8 mouse cellular contexts compared by ENCODE assay signal in genomic region chr2:167586976-167587375, GRCm38 (mm10). TPM values are rescaled to one million over a fixed set of nuclear protein-coding genes. Genes with fewer than 3 reads are reported as not detected.
DNase-seq lines count a peak whose midpoint lies in the region; ATAC-seq and TF ChIP-seq lines count a peak whose summit lies in the region.
"Had no signal": no experiment of that assay in that cellular context is flagged by ENCODE, and none has a peak within 500 bp of the region (broad histone marks: within the 10 kb centered on the region; RNA-seq: fewer than 3 reads in every experiment).

No protein-coding gene starts in this region.

- no peaks in the 10 kb centered on the region for H3K9me3 ChIP-seq in embryonic facial prominence, embryonic 14.5 days (ENCODE audit: control insufficient read depth, low read length)
- H3K9me3 ChIP-seq in liver, embryonic 16.5 days (replicated peaks; ENCODE audit: control insufficient read depth, low read length), result no peaks in the 10 kb centered on the region
- H3K9me3 ChIP-seq in stomach, postnatal 0 days (ENCODE audit: control insufficient read depth, low read length), result no peaks in the 10 kb centered on the region

- no peak for TF ChIP-seq CTCF in stomach, postnatal 0 days (IDR thresholded peaks at IDR 0.05; ENCODE audit: low read depth)

- H3K9ac ChIP-seq in embryonic facial prominence, embryonic 14.5 days (ENCODE audit: low read depth, low read length), result no peak overlapping the region
- H3K9ac ChIP-seq in liver, embryonic 16.5 days (ENCODE audit: low read depth, low read length), result no peak overlapping the region
- no peak overlapping the region for H3K9ac ChIP-seq in stomach, postnatal 0 days (ENCODE audit: low read length)

- no peak for TF ChIP-seq EP300 in stomach, postnatal 0 days (optimal IDR thresholded peaks at IDR 0.05)

- no peak overlapping the region for H3K4me3 ChIP-seq in embryonic facial prominence, embryonic 14.5 days (ENCODE audit: low read depth, low read length)
- no peak overlapping the region for H3K4me3 ChIP-seq in liver, embryonic 16.5 days (ENCODE audit: low read depth, low read length)
- no peak overlapping the region for H3K4me3 ChIP-seq in stomach, postnatal 0 days (ENCODE audit: low read depth, low read length)

- ATAC-seq in embryonic facial prominence, embryonic 14.5 days (ENCODE audit: low read depth), result no peak
- peak; percentile 28; the same call in 1 of the 2 replicates for ATAC-seq in liver, embryonic 16.5 days (ENCODE audit: low read depth)
- peak; percentile 34; the same call in 1 of the 2 replicates for ATAC-seq in stomach, postnatal 0 days (ENCODE audit: low FRiP score, low TSS enrichment)

- H3K27me3 ChIP-seq in embryonic facial prominence, embryonic 14.5 days (replicated peaks; ENCODE audit: control insufficient read depth, insufficient read depth, low read length), result no peaks in the 10 kb centered on the region
- H3K27me3 ChIP-seq in liver, embryonic 16.5 days (ENCODE audit: control insufficient read depth, insufficient read depth, low read depth, low read length), result no peaks in the 10 kb centered on the region
- H3K27me3 ChIP-seq in stomach, postnatal 0 days (ENCODE audit: control insufficient read depth, insufficient read depth, low read length), result no peaks in the 10 kb centered on the region

- WGBS in embryonic facial prominence, embryonic 14.5 days, result 16% methylated on average over 9 of the region's 9 CpGs
- WGBS in liver, embryonic 16.5 days (ENCODE audit: insufficient replicate concordance), result 45% methylated on average over 9 of the region's 9 CpGs
- WGBS in stomach, postnatal 0 days, result 17% methylated on average over 9 of the region's 9 CpGs

- H3K36me3 ChIP-seq in embryonic facial prominence, embryonic 14.5 days (ENCODE audit: control insufficient read depth, insufficient read depth, low read length), result no peaks in the 10 kb centered on the region
- no peaks in the 10 kb centered on the region for H3K36me3 ChIP-seq in liver, embryonic 16.5 days (ENCODE audit: control insufficient read depth, insufficient read depth)
- no peaks in the 10 kb centered on the region for H3K36me3 ChIP-seq in stomach, postnatal 0 days (ENCODE audit: control insufficient read depth, insufficient read depth, low read length)

- DNase-seq in kidney, postnatal 4 days, result peak; percentile 48 to 55
- no peak for DNase-seq in kidney, adult 11 months
- peak; percentile 30 for DNase-seq in embryonic facial prominence, embryonic 14.5 days (ENCODE audit: low spot score)
- DNase-seq in stomach, postnatal 0 days (ENCODE audit: low spot score), result peak; percentile 37
- no peak for DNase-seq in frontal cortex, postnatal 36 days (ENCODE audit: low spot score in 2 of 2)
- DNase-seq in frontal cortex, postnatal 14 days (ENCODE audit: low spot score in 2 of 2), result no peak
- DNase-seq: cerebellum, adult 9-10 months had no signal

- peaks cover 29% of the 10 kb centered on the region for H3K4me1 ChIP-seq in embryonic facial prominence, embryonic 14.5 days (ENCODE audit: control insufficient read depth, insufficient read depth, low read length)
- peaks cover 36% of the 10 kb centered on the region for H3K4me1 ChIP-seq in liver, embryonic 16.5 days (ENCODE audit: control insufficient read depth, low read depth, low read length)
- H3K4me1 ChIP-seq in stomach, postnatal 0 days (replicated peaks; ENCODE audit: control insufficient read depth, insufficient read depth), result 0 out of 2 replicates have a peak, but pooled peaks cover 3% of the 10 kb centered on the region

- no peak overlapping the region for H3K4me2 ChIP-seq in embryonic facial prominence, embryonic 14.5 days (ENCODE audit: low read depth, low read length)
- H3K4me2 ChIP-seq in liver, embryonic 16.5 days (ENCODE audit: low read depth, low read length), result no peak overlapping the region
- H3K4me2 ChIP-seq in stomach, postnatal 0 days (replicated peaks; ENCODE audit: low read depth), result no peak overlapping the region

- 0 out of 2 replicates have a peak overlapping the region, but pooled peaks have one; percentile 7 for H3K27ac ChIP-seq in embryonic facial prominence, embryonic 14.5 days (replicated peaks; ENCODE audit: low read depth, low read length)
- H3K27ac ChIP-seq in liver, embryonic 16.5 days (ENCODE audit: low read length), result no peak overlapping the region
- peak overlapping the region; percentile 70 for H3K27ac ChIP-seq in stomach, postnatal 0 days (replicated peaks)

RNA-seq across cellular contexts. Expression of gene Ube2v1, which starts 44.9 kb away (rescaled TPM):
- polyA plus RNA-seq in embryonic facial prominence, embryonic 14.5 days (2014; fragmentation: Nextera tagmentation; extraction: Ambion mirVana), result 249 and 275 TPM in 2 replicates
- 168 and 175 TPM in 2 replicates for polyA plus RNA-seq in liver, embryonic 16.5 days (2015; fragmentation: Nextera tagmentation; extraction: Ambion mirVana)
- 234 and 253 TPM in 2 replicates for polyA plus RNA-seq in stomach, postnatal 0 days (2015; fragmentation: Nextera tagmentation; extraction: Ambion mirVana)

RNA-seq across cellular contexts. Expression of gene Snai1, which starts 49.0 kb away (rescaled TPM):
- polyA plus RNA-seq in embryonic facial prominence, embryonic 14.5 days (2014; fragmentation: Nextera tagmentation; extraction: Ambion mirVana), result 64.1 and 69.7 TPM in 2 replicates
- polyA plus RNA-seq in liver, embryonic 16.5 days (2015; fragmentation: Nextera tagmentation; extraction: Ambion mirVana), result 1.5 TPM in 2 replicates
- 6.9 and 8.3 TPM in 2 replicates for polyA plus RNA-seq in stomach, postnatal 0 days (2015; fragmentation: Nextera tagmentation; extraction: Ambion mirVana)

Comparison
In these comparisons a context has a peak if more than half of its experiments do, and no peak if none do; other contexts are left out.
1. DNase-seq: peak in kidney, postnatal 4 days (2 of 2), embryonic facial prominence, embryonic 14.5 days (single experiment) and stomach, postnatal 0 days (single experiment); none in kidney, adult 11 months (single experiment), frontal cortex, postnatal 36 days (0 of 2) and frontal cortex, postnatal 14 days (0 of 2).